Mouse (Mus musculus) layer of hippocampus, adult 9-10 months (tissue): ENCODE measurements around the gene Plekhg5.
A peak's percentile ranks its signal among the peaks of the same experiment; 100 is the strongest.

Experiments used
- DNase-seq: peaks from one replicate; pipeline ENCODE4 v3.0.0; 2022; ENCODE audit warnings: low spot score

The Plekhg5 gene

GRCm38 (mm10) chr4:152070494-152071396, 1.6 kb upstream of the Plekhg5 start:
- no peak for DNase-seq

GRCm38 (mm10) chr4:152072655-152073054, 357 bp downstream of the Plekhg5 start:
- no peak for DNase-seq

DNA sequence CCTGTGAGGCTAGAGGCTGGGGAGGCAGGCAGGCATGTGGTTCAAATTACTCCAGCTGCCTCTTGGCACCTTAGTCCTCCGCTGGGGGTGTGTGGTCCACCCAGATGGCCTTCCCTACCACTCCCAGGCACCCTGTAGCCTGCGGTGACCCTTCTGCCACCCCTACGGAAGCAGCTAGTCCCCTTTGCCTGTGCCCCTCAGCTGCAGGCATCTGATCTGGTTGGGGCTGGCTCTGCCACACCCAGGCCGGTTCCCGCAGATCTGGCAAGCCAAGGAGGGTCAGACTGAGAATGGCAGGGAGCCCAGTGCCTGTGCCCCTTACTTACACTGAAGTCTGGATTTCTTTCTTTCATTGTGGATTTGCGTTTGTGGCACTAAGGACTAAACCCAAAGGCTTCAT, 1.4 kb downstream of the Plekhg5 start:
- DNase-seq, result no peak

GRCm38 (mm10) chr4:152074548-152074947, 2.2 kb downstream of the Plekhg5 start:
- DNase-seq, result no peak

- DNase-seq, result no peak
Measured at GRCm38 (mm10) chr4:152077191-152077590, 4.9 kb downstream of the Plekhg5 start.

DNA sequence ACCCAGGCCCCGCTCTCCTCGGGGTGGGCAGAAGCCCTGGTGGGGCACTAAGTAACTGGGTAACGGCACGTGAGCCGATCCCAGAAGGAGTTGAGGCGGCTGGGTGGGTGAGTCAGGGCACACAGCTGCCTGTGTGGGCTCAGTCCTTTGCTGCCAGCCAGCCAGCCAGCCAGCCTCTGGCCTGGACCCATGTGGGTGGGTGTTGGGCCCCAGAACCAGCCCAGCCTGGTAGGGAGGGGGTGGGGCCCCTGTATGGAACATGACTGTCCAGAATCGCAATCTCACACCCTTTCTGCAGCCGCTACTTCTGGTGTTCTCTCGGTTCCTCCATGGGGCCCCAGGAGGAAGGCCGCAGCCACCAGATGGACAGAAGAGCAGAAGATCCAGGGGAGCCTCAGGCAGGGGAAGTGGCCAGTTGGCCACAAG, 5.8 kb downstream of the Plekhg5 start:
- no peak for DNase-seq

GRCm38 (mm10) chr4:152079261-152079660, 7.0 kb downstream of the Plekhg5 start:
- no peak for DNase-seq

- no peak for DNase-seq
Measured at GRCm38 (mm10) chr4:152079931-152080330, 7.6 kb downstream of the Plekhg5 start.

DNA sequence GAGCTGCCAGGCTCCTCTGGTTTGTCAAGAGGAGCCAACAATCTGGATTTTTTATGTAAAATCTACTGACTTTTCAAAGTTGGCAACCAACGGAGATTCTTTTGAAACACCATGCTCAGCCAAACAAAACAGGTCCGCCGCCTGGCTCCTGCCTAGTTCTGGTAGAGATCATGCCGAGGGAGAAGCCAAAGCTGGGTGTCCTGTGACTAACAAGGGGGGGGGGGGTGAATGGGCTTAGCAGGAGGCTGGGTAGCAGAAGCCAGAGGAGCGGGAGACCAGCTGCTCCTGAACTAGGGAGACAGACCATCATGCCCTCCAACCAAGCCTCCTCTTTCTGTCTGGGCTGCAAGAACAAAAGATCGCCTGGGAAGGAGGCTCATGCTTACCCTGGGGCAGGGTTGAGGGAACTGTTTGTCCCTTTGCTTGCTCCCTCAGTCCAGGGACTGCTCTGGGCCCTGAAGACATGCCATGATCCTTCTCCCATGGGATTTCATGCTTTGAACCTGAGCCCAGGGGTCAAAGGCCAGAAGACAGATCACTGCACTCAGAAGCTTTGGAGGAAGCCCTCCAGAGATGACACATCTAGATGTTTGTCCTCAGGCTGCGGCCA, 11.4 kb downstream of the Plekhg5 start:
- no peak for DNase-seq

DNA sequence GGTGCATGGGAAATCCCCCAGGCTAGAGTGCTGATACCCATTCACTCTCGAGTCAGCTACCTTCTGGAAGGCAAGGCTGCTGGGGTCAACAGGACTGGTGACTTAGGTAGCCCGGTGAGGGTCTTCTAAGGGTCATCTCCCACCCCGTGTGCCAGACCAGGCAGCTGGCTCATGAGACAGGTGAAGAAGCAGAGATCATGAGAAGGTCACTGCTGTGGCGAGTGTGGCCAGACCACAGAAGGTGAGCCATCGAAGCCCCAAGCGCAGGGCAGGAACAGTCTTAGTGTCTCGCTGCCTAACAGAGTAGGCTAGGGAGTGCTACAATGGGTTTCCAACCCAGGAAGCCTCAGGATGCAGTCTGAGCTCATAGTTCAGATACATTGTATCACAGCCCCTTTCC, 12.3 kb downstream of the Plekhg5 start:
- DNase-seq, result no peak

GRCm38 (mm10) chr4:152086505-152087210, 14.4 kb downstream of the Plekhg5 start:
- DNase-seq, result no peak

GRCm38 (mm10) chr4:152087211-152088081, 15.1 kb downstream of the Plekhg5 start:
- no peak for DNase-seq

GRCm38 (mm10) chr4:152088133-152088532, 15.8 kb downstream of the Plekhg5 start:
- no peak for DNase-seq

DNA sequence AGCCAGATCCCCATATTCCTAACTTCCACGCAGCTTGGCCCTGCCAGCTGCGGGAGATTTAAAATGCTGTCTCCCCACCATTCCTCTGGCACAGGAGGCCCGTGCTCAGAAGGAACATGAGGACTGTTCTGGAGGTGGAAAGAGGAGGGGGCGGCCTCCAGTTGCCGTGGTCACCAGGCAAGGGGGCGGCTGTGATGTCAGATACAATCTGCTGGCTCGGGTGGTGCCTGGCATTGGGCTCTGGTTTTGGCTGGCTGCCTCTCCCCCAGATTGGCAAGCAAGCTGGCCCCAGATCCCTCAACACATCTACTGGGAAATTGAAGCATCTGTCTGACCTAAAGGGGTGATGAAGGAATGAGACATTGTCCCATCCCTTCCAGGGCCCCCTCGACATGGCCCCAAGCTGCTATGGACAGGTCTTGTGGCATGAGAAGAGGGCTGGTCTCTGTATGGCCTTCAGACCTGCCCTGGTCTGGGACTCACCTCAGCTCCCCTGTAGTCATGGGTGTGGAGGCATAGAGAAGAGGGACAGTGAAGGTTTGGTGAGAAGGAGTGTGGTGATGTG, 16.3 kb downstream of the Plekhg5 start:
- DNase-seq, result peak; percentile 67

DNA sequence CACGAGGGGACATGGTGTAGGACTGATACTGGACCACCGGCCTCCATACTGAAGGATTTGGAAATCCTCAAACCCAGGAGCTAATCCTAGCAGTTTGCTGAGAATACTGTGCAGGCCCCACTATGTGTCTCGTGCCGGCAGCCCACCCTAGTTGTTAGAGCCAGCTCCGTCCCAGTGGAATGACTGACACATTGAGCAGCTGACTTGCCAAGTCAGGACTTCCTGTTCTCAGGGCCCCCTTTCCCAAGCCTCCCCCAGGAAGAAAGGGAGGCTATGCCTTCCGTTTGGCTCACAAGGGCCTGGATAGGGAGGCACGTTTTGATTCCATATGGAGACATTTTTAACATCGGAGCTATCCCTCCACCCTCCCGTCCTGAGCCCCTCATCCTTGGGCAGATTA, 17.9 kb downstream of the Plekhg5 start:
- no peak for DNase-seq

DNA sequence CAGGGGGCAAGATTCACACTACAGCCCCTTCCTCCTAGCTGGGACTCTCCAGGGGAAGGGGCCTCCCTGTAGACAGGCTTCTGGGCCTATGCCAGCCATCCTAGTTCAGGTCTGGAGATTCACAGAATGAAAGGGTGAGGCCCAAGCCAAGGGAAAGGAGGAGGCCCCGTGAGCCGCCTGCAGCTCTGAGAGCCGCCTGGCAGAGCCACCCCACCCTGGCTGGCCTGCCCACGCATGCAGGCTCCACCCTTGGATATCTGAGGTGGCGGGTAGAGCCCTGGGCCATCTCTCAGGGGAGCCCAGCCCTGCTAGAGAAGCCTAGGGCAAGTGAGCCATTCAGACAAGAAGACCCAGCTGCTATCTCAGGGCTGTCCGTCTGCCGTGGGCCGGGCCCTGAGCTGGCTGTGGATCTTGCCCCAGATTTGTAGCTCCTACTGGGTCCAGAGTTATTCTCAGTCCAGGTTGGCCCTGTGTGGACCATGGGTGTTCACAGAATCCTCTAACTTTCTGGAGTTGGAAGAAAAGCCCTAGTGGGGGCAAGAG, 20.5 kb downstream of the Plekhg5 start:
- DNase-seq, result no peak

DNA sequence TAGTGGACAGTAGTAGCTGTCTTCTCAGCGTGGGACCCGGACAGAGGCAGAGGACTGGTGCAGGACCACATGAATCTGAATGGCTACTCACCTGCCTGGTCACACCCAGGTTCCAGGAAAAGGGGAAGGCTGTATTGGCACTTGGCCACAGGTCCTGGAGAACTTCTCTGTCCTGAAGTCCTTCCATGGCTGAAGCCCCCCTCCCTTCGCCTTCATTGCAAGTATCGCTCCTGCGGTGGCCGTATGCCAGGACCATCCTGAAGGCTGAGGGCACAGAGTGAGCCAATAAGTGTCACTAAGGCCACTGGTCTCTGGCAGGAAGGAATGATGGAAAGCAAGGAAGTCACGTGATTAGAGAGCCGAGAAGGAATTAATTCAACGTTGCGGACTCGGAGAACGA, 21.9 kb downstream of the Plekhg5 start:
- no peak for DNase-seq

- DNase-seq, result no peak
Measured at GRCm38 (mm10) chr4:152095937-152096910, 23.9 kb downstream of the Plekhg5 start.

- DNase-seq, result no peak
Measured at GRCm38 (mm10) chr4:152096927-152097326, 24.6 kb downstream of the Plekhg5 start.
